Mouse (Mus musculus) kidney, adult 2 months (tissue): Measurements from ENCODE around the gene Ambra1. TPM values are rescaled to one million over a fixed set of nuclear protein-coding genes. Genes with fewer than 3 reads are reported as not detected.
A peak's percentile ranks its signal among the peaks of the same experiment; 100 is the strongest.

Experiments
- DNase-seq: peaks from one replicate; pipeline ENCODE4 v3.0.0; 2021
- H3K27ac ChIP-seq: fragments of 200-500 bp; 2 replicates; pipeline ENCODE4 v1.5.1; 2012; ENCODE audit warnings: low read depth, low read length, control low read depth, inconsistent platforms; ENCODE audit not compliant: insufficient read depth
- H3K27me3 ChIP-seq: fragments of 200-500 bp; replicated peaks from 2 replicates; pipeline ENCODE4 v1.6.1; 2012; ENCODE audit warnings: mild to moderate bottlenecking, moderate library complexity, low read length, inconsistent platforms; ENCODE audit not compliant: control insufficient read depth, insufficient read depth
- H3K36me3 ChIP-seq: fragments of 200-500 bp; 2 replicates; pipeline ENCODE4 v1.6.1; 2012; ENCODE audit warnings: mild to moderate bottlenecking, moderate library complexity, low read length, inconsistent platforms; ENCODE audit not compliant: control insufficient read depth, insufficient read depth
- H3K4me1 ChIP-seq: fragments of 200-500 bp; 2 replicates; pipeline ENCODE4 v1.6.1; 2011; ENCODE audit warnings: low read length; ENCODE audit not compliant: control insufficient read depth, insufficient read depth
- H3K4me3 ChIP-seq: fragments of 200-500 bp; 2 replicates; pipeline ENCODE4 v1.5.1; 2011; ENCODE audit warnings: mild to moderate bottlenecking, low read depth, low read length, control low read depth; ENCODE audit not compliant: insufficient read depth
- CTCF ChIP-seq: fragments of 200-500 bp; conservative IDR thresholded peaks from 2 replicates; pipeline ENCODE4 v1.5.1; 2011; ENCODE audit warnings: low read depth, mild to moderate bottlenecking, control low read depth, low read length, moderate library complexity, mixed read lengths; ENCODE audit not compliant: insufficient read depth, insufficient read length
- POLR2A ChIP-seq: fragments of 200-500 bp; IDR thresholded peaks from one replicate; pipeline ENCODE4 v1.6.1; 2011; ENCODE audit warnings: low read depth, low read length, control low read depth
- WGBS: fragments of 180-500 bp; shearing (Covaris S2); methylation state at CpG from one replicate; pipeline ENCODE4 v1.1.7; 2018; 5-methylcytosine and 5-hydroxymethylcytosine counted together
- polyA plus RNA-seq: library from polyadenylated mRNA; depleted of rRNA; stranded (reverse); fragments of >200 nt; gene quantifications from 2 replicates; pipeline ENCODE4 v1.2.3, GENCODE M21; 2012

The Ambra1 gene
- polyA plus RNA-seq, 1 experiment: 34.5 TPM

DNA sequence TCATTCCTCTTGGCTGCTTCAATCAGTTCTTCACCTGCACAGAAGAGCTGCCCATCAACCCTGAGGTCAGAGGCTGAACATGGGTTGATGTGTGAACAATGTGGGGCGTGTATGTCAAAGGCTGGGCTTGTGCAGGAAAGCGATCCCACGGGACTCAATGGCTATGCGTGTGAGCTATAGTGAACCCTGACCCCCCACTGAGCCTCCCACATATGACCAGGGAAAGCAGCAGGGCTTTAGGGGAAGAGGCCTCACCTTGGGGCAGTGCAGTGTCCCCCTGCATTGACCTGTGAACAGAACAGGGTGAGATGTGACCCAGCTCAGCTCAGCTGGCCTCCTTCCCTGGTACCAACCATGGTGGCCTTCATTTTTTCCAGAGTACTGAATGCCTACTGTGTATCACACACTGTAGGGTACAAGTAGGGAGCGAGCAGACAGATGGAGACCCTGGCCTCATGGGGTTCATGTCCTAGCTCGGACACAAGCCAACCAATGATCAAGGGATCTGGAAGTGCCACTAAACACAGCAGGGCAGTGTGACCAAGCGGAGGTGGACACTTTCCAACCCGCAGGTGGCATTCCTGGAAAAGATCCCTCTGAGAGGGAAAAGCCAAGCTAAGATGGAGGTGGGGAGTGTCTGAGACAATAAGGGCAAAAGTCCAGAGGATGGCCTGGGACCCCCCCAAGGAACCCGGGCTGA lies 205.0 kb downstream of the Ambra1 start:
- peak; percentile 58 for DNase-seq
- Histone ChIP-seq H3K27ac (no peak overlapping the region), H3K4me1 (peaks cover 8% of the 10 kb centered on the region; the same call in 1 of the 2 replicates), H3K27me3 (no peaks in the 10 kb centered on the region), H3K4me3 (no peak overlapping the region), H3K36me3 (no peaks in the 10 kb centered on the region; the same call in none of the 2 replicates)
- WGBS: 77% methylated on average over 9 of the region's 9 CpGs
- TF ChIP-seq POLR2A (no peak), CTCF (no peak)

DNA sequence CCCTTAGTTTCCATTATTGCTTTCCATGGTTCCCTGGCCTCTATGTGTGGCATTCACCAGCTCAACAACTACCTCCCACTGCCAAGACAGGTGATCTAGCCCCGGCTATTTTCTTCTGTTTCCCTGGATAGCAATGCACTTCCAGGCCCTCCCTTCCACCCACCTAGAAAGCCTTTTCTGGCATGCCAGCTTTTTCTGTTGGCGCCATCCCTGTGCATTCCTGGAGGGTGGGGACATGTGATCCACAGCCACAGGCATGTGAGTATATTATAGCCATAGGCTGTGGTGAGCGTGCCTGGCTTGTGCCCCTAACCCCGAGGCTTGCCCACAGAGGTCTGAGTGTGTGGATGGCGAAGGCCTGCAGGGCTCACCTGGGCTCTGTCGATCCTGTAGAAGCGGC lies 206.2 kb downstream of the Ambra1 start:
- no peaks in the 10 kb centered on the region; the same call in none of the 2 replicates for H3K36me3 ChIP-seq
- no peak for DNase-seq
- TF ChIP-seq POLR2A: no peak
- no peak for TF ChIP-seq CTCF
- no peak overlapping the region for H3K4me3 ChIP-seq
- H3K27me3 ChIP-seq: no peaks in the 10 kb centered on the region
- H3K27ac ChIP-seq: no peak overlapping the region
- 88% methylated on average over 7 of the region's 7 CpGs for WGBS
- 0 out of 2 replicates have a peak, but pooled peaks cover 2% of the 10 kb centered on the region for H3K4me1 ChIP-seq

DNA sequence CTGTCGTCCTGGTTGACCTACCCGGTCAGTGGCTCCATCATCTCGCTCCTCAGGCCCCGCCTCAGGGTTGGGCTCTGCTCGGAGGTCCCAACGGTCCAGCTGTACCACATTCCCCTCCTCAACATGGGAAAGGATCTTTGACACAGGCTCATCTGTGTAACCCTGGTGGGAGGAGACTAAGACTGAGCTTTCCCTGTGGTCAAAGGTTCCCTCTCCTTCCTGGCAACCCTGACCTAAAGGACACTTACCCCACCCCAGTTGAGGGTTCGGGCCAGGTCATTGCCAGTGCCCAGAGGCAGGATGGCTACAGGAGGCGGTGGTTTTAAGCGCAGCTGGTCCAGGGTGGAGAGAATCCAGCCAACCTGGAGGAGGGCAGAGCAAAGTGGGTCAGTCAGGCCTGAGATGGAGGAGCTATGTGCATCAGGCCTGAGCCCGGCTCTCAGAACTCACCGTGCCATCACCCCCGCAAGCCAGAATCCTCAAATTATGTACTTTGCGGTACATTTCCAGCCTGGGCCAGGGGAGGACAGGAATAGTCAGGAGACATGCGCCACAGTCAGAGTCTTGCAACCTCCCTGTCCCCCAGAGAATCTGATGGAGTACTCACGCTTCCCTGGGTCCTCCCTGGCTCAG lies 209.5 kb downstream of the Ambra1 start:
- no peak overlapping the region for H3K4me3 ChIP-seq
- H3K4me1 ChIP-seq: 0 out of 2 replicates have a peak, but pooled peaks cover 2% of the 10 kb centered on the region
- 62% methylated on average over 15 of the region's 15 CpGs for WGBS
- no peaks in the 10 kb centered on the region for H3K27me3 ChIP-seq
- TF ChIP-seq POLR2A (no peak), CTCF (no peak)
- H3K27ac ChIP-seq: no peak overlapping the region
- DNase-seq: peak; percentile 88
- no peaks in the 10 kb centered on the region; the same call in none of the 2 replicates for H3K36me3 ChIP-seq

DNA sequence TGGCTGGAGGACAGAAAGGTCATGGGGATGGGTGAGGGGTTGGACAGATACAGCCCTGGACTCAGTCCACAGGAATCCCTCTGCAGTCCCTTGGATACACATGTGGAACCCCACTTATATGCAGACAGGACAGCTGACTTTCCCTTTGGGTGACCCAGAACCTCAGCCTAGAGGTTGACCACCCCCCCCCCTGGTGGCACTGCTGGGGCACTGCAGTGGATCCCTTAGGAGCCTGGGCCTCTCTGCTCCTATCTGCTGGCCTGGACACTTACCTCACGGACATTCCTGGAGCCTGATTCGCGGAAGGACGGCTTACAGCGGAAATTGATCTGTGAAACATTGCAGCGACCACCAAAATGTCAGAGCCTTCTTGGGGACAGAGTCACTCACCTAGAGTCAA lies 212.4 kb downstream of the Ambra1 start:
- Histone ChIP-seq H3K4me3 (no peak overlapping the region), H3K36me3 (no peaks in the 10 kb centered on the region; the same call in 1 of the 2 replicates), H3K27me3 (no peaks in the 10 kb centered on the region), H3K4me1 (0 out of 2 replicates have a peak, but pooled peaks cover 2% of the 10 kb centered on the region), H3K27ac (no peak overlapping the region)
- TF ChIP-seq POLR2A (no peak), CTCF (peak; percentile 39; the same call in 1 of the 2 replicates)
- no peak for DNase-seq
- 73% methylated on average over 6 of the region's 6 CpGs for WGBS

DNA sequence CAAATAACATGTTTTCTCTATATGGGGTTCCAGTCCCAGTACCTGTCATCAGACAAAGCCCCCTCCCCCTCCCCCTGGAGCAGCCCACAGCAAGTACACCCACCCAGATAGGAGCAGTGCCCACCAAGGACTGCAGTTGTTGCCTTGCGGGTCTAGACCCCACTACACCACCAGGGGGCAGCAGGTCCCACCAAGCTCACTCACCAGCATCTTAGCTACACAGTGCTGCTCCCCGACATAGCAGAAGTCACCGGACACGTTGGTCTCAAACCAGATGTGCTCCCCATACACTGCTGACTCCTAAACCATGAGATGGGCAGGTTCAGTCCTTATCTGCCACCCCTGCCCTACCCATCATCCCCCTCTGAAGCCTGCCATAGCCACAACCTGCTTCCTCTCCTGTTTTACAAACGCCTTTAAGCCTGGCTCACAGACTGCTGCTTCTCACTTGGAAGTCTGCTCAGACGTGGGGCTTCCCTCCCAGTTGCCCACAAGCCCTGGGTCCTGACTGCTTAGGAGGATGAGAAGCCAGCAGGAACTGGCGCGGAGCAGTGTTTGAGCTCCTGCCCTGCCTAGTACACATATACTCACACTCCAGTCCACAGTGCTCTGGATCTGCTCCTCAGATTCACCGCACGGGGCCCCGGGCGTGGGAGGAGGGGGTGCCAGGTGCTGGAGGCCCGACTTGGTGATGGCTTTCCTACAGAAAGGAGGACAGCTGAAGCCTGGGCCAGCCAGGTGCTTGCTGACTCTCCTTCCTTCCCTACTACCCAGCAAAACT lies 214.4 kb downstream of the Ambra1 start:
- Histone ChIP-seq H3K27ac (no peak overlapping the region), H3K27me3 (no peaks in the 10 kb centered on the region), H3K4me1 (peaks cover 5% of the 10 kb centered on the region), H3K36me3 (no peaks in the 10 kb centered on the region), H3K4me3 (no peak overlapping the region)
- peak; percentile 78 for DNase-seq
- 42% methylated on average over 13 of the region's 13 CpGs for WGBS
- TF ChIP-seq CTCF: peak; percentile 95
- no peak for TF ChIP-seq POLR2A

DNA sequence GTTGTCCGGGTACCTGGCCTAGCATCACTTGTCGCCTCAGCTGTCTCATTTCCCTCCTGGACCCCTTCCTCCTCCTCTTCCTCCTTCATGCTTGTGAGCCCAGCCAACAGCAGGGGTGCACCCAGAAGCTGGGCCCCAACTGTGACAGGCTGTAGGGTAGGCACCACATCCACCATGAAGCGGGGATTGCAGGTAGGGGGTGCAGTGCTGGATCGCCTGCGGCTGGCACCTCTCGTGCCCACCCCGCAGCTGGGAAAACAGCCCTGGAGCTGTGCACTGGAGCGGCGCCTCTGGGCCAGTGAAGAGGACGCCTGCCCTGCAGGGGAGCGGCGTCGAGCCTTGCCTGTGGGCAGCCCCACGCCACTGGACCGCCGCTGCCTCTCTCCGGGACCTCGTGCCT lies 215.5 kb downstream of the Ambra1 start, which contains the start of gene Gm9821:
Gm9821 (plus strand) TSS at position 221 of the 400 bp plus-strand sequence.
- no peak for DNase-seq
- WGBS: 82% methylated on average over 18 of the region's 18 CpGs
- H3K4me1 ChIP-seq: peaks cover 10% of the 10 kb centered on the region
- no peaks in the 10 kb centered on the region for H3K36me3 ChIP-seq
- TF ChIP-seq CTCF (no peak), POLR2A (no peak)
- H3K27ac ChIP-seq: no peak within 1 kb of the TSS
- H3K4me3 ChIP-seq: no peak within 1 kb of the TSS
- H3K27me3 ChIP-seq: no peaks in the 10 kb centered on the region

DNA sequence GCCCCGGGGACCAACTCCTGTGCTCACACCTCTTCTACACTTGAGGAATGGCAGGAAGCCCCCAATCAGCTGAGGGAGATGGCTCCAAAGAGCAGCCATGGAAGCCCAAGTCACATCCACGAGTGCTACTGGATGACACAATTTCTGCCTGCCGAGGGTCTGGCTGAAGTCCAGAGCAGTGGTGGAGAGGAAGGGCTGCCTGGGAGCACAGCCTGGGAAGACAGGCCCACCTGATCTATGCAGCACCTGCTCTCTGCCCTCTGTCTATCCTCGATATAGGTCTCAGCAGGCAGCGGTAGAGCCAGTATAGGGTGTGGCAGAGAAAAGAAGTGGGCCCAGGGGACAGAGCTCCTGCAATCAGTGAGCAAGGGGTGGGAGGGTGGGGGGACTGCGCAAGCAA lies 216.9 kb downstream of the Ambra1 start:
- Histone ChIP-seq H3K4me3 (no peak overlapping the region), H3K36me3 (no peaks in the 10 kb centered on the region), H3K27ac (no peak overlapping the region), H3K4me1 (peaks cover 14% of the 10 kb centered on the region), H3K27me3 (no peaks in the 10 kb centered on the region)
- DNase-seq: no peak
- 47% methylated on average over 6 of the region's 6 CpGs for WGBS
- TF ChIP-seq CTCF: no peak
- no peak for TF ChIP-seq POLR2A
